Mouse (Mus musculus): ENCODE data around the gene Arl13b. TPM values are rescaled to one million over a fixed set of nuclear protein-coding genes. Genes with fewer than 3 reads are reported as not detected.

The Arl13b gene
- 25.7 and 27.9 TPM in 2 replicates for polyA plus RNA-seq (2015; fragmentation: Nextera tagmentation; extraction: Ambion mirVana)

- Histone ChIP-seq H3K27me3 (no peaks in the 10 kb centered on the region), H3K9me3 (no peaks in the 10 kb centered on the region), H3K36me3 (no peaks in the 10 kb centered on the region), H3K4me1 (peaks cover 14% of the 10 kb centered on the region), H3K4me3 (peak within 1 kb of the TSS; percentile 88), H3K9ac (peak within 1 kb of the TSS; percentile 86), H3K27ac (peak within 1 kb of the TSS; percentile 70; the same call in 1 of the 2 replicates), H3K4me2 (replicated peaks) (peak within 1 kb of the TSS; percentile 91)
- peak; percentile 100 for ATAC-seq (ENCODE audit: low FRiP score, low read depth)
- under 1% methylated on average over 51 of the region's 52 CpGs for WGBS
Measured at GRCm38 (mm10) chr16:62846498-62847312, at the start of gene Arl13b. Arl13b (minus strand) TSS chr16:62847040.

GRCm38 (mm10) chr16:62895824-62896223, 49.0 kb upstream of the Arl13b start:
- Histone ChIP-seq H3K4me3 (no peak overlapping the region), H3K4me1 (no peaks in the 10 kb centered on the region), H3K27me3 (no peaks in the 10 kb centered on the region), H3K36me3 (no peaks in the 10 kb centered on the region), H3K4me2 (replicated peaks) (no peak overlapping the region), H3K9me3 (no peaks in the 10 kb centered on the region), H3K27ac (no peak overlapping the region), H3K9ac (no peak overlapping the region)
- 93% methylated on average over 3 of the region's 3 CpGs for WGBS
- ATAC-seq (ENCODE audit: low FRiP score, low read depth): no peak

GRCm38 (mm10) chr16:62874065-62874464, 27.2 kb upstream of the Arl13b start:
- no peaks in the 10 kb centered on the region for H3K4me1 ChIP-seq
- H3K27me3 ChIP-seq: no peaks in the 10 kb centered on the region
- H3K4me3 ChIP-seq: no peak overlapping the region
- no peak overlapping the region for H3K4me2 ChIP-seq (replicated peaks)
- H3K9ac ChIP-seq: no peak overlapping the region
- no peak for ATAC-seq (ENCODE audit: low FRiP score, low read depth)
- H3K36me3 ChIP-seq: no peaks in the 10 kb centered on the region
- H3K9me3 ChIP-seq: peaks cover 5% of the 10 kb centered on the region; the same call in 1 of the 2 replicates
- H3K27ac ChIP-seq: no peak overlapping the region
- 87% methylated on average over 6 of the region's 6 CpGs for WGBS

DNA sequence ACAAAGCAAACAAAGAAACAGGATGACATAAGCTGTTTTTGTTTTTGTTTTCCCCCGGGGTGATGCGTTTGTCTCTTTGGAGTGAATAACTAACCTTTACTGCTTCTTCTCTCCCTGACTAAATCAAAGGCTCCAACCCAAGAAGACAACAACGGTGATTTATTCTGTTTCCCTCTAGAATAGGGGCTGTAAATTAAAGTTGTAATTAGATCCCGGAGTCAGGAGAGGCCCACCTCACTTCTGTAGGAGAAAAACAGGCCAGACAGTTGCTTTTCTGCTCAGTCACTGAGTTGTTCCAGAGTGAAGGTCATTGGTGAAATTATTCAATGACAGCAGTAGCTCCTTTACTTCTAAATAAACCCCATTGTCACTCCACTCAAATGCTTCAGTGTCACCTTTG, 26.3 kb upstream of the Arl13b start:
- H3K27me3 ChIP-seq: no peaks in the 10 kb centered on the region
- H3K4me3 ChIP-seq: no peak overlapping the region
- no peak overlapping the region for H3K9ac ChIP-seq
- peaks cover 5% of the 10 kb centered on the region; the same call in 1 of the 2 replicates for H3K9me3 ChIP-seq
- no peaks in the 10 kb centered on the region for H3K36me3 ChIP-seq
- no peak for ATAC-seq (ENCODE audit: low FRiP score, low read depth)
- no peak overlapping the region for H3K27ac ChIP-seq
- no peaks in the 10 kb centered on the region for H3K4me1 ChIP-seq
- H3K4me2 ChIP-seq (replicated peaks): no peak overlapping the region
- 5% methylated on average over 4 of the region's 4 CpGs for WGBS

DNA sequence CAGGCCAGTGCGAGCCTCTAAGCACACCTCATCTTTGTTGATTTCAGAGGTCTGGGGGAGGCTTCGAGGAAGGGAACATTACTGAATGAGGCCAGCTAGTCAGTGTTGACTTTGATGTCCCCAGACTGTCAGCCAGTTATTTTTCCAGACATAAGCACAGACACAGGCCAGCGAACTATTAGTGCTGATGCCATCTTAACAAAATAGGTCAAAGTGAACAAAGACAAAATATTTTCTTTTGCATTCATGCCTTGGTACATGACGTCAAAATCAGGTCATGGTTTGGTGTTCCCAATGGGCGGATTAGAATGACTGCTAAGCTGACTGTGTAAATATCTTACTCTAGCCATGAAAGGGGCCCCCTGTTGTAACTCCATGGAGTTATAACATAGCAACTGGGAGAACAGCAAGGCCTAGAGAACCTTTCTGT, 25.9 kb upstream of the Arl13b start:
- no peak for ATAC-seq (ENCODE audit: low FRiP score, low read depth)
- Histone ChIP-seq H3K9ac (no peak overlapping the region), H3K4me1 (no peaks in the 10 kb centered on the region), H3K27me3 (no peaks in the 10 kb centered on the region), H3K27ac (no peak overlapping the region), H3K4me3 (no peak overlapping the region), H3K9me3 (peaks cover 5% of the 10 kb centered on the region; the same call in 1 of the 2 replicates), H3K36me3 (no peaks in the 10 kb centered on the region), H3K4me2 (replicated peaks) (no peak overlapping the region)
- WGBS: 48% methylated on average over 5 of the region's 5 CpGs

DNA sequence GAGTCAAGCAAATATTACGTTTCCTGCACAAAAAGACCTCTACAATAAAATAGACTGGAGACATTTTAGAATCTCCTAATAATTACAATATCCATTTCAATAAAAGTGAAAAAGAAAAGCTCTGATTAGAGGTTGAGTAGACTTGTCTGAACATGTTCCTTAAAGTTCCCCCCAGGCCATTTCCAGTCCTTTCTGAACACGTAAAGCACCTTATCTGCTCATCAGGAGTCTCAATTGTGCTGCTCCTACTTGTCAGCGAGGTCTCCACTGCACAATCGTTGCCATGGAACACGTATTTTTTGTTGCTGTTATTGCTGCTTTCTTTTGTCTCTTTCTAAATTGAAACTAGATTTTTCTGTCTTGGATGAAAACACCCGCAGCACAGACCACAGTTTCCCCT, 14.6 kb upstream of the Arl13b start:
- Histone ChIP-seq H3K4me1 (no peaks in the 10 kb centered on the region), H3K4me3 (no peak overlapping the region), H3K4me2 (replicated peaks) (no peak overlapping the region), H3K36me3 (no peaks in the 10 kb centered on the region), H3K9ac (no peak overlapping the region), H3K9me3 (no peaks in the 10 kb centered on the region), H3K27ac (no peak overlapping the region), H3K27me3 (no peaks in the 10 kb centered on the region)
- 82% methylated on average over 6 of the region's 6 CpGs for WGBS
- no peak for ATAC-seq (ENCODE audit: low FRiP score, low read depth)

DNA sequence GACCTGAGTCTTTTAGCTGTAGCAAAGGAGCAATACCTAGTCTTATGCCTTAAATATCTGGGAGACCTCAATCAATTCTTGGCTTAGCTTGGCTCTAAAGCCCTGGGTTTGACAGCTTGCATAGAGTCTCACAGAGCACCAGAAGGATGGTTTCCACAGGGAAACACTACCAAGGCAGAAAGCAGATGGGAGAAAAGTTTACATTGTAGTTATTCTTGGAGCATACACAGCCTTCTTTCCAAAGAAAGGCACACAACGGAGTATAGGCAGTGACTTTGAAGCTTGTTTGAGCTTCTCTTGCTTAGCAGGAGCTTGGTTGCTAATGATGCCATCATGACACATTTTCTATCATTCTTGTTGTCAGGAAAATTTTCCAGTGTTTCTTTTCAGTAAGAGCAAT, 13.3 kb upstream of the Arl13b start:
- H3K4me2 ChIP-seq (replicated peaks): no peak overlapping the region
- 0 out of 2 replicates have a peak, but pooled peaks cover 4% of the 10 kb centered on the region for H3K4me1 ChIP-seq
- H3K4me3 ChIP-seq: no peak overlapping the region
- ATAC-seq (ENCODE audit: low FRiP score, low read depth): no peak
- H3K27ac ChIP-seq: no peak overlapping the region
- H3K36me3 ChIP-seq: no peaks in the 10 kb centered on the region
- H3K9ac ChIP-seq: no peak overlapping the region
- H3K9me3 ChIP-seq: no peaks in the 10 kb centered on the region
- H3K27me3 ChIP-seq: no peaks in the 10 kb centered on the region
- 84% methylated on average over 1 of the region's 1 CpGs for WGBS

DNA sequence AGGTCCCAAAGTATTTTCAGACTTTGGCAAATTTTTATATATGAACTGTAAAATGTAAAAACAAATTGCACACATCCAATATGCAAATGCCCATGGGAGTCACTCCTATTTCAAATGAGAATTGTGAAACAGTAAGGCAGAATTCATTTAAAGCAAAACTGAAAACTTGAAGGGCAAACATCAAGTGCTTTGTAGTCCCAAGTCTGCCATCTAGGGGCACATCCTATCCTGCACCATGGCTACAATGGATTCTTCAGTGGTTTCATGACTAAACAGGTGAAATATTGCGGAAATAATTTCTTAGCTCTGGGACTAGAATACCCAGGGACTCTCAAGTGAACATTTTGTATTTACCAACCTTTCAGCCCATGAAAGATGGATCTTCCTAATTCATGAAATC, 11.2 kb upstream of the Arl13b start:
- 0 out of 2 replicates have a peak, but pooled peaks cover 4% of the 10 kb centered on the region for H3K4me1 ChIP-seq
- H3K9me3 ChIP-seq: no peaks in the 10 kb centered on the region
- no peak for ATAC-seq (ENCODE audit: low FRiP score, low read depth)
- H3K4me3 ChIP-seq: no peak overlapping the region
- H3K27me3 ChIP-seq: no peaks in the 10 kb centered on the region
- H3K27ac ChIP-seq: no peak overlapping the region
- no peaks in the 10 kb centered on the region for H3K36me3 ChIP-seq
- no peak overlapping the region for H3K9ac ChIP-seq
- WGBS: 88% methylated on average over 1 of the region's 1 CpGs
- no peak overlapping the region for H3K4me2 ChIP-seq (replicated peaks)

GRCm38 (mm10) chr16:62857498-62857897, 10.7 kb upstream of the Arl13b start:
- Histone ChIP-seq H3K9ac (no peak overlapping the region), H3K27ac (no peak overlapping the region), H3K4me2 (replicated peaks) (no peak overlapping the region), H3K27me3 (no peaks in the 10 kb centered on the region), H3K4me3 (no peak overlapping the region), H3K9me3 (no peaks in the 10 kb centered on the region), H3K4me1 (0 out of 2 replicates have a peak, but pooled peaks cover 4% of the 10 kb centered on the region), H3K36me3 (no peaks in the 10 kb centered on the region)
- WGBS: 91% methylated on average over 2 of the region's 2 CpGs
- no peak for ATAC-seq (ENCODE audit: low FRiP score, low read depth)

DNA sequence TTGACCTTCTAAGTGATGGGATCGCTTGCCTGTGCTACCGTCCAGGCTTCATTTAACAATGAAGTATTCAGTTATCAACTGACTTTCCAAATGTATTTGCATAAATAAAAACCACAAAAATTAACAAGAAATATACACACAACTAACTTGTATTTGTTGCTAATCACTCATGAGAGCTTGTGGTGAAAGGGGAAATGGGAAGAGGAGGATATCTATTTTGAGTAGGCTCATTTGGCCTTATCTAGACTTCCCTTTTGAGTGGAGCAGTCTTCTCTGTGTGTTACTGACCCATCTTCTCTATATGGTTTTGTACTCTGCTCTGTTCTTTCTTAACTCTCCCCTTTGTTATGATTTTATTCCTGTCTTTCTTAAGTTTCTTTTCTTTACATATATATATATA, 9.4 kb upstream of the Arl13b start:
- WGBS: 96% methylated on average over 2 of the region's 2 CpGs

GRCm38 (mm10) chr16:62855385-62855784, 8.5 kb upstream of the Arl13b start:
- Histone ChIP-seq H3K9ac (no peak overlapping the region), H3K4me1 (0 out of 2 replicates have a peak, but pooled peaks cover 4% of the 10 kb centered on the region), H3K27me3 (no peaks in the 10 kb centered on the region), H3K27ac (no peak overlapping the region), H3K36me3 (no peaks in the 10 kb centered on the region), H3K4me3 (no peak overlapping the region), H3K4me2 (replicated peaks) (peak overlapping the region; percentile 17; the same call in 1 of the 2 replicates), H3K9me3 (no peaks in the 10 kb centered on the region)
- 79% methylated on average over 6 of the region's 6 CpGs for WGBS
- no peak for ATAC-seq (ENCODE audit: low FRiP score, low read depth)

More for the DNA sequence above, 9.4 kb upstream of the Arl13b start:
- ATAC-seq (ENCODE audit: low FRiP score, low read depth): no peak
- Histone ChIP-seq H3K4me2 (replicated peaks) (no peak overlapping the region), H3K27ac (no peak overlapping the region), H3K4me3 (no peak overlapping the region), H3K9ac (no peak overlapping the region), H3K9me3 (no peaks in the 10 kb centered on the region), H3K27me3 (no peaks in the 10 kb centered on the region), H3K36me3 (no peaks in the 10 kb centered on the region), H3K4me1 (0 out of 2 replicates have a peak, but pooled peaks cover 4% of the 10 kb centered on the region)

- peak within 1 kb of the TSS; percentile 65 for H3K4me3 ChIP-seq
- H3K4me1 ChIP-seq: 0 out of 2 replicates have a peak, but pooled peaks cover 4% of the 10 kb centered on the region
- peak within 1 kb of the TSS; percentile 80 for H3K4me2 ChIP-seq (replicated peaks)
- WGBS: 5% methylated on average over 29 of the region's 42 CpGs
- no peaks in the 10 kb centered on the region for H3K27me3 ChIP-seq
- H3K36me3 ChIP-seq: no peaks in the 10 kb centered on the region
- no peaks in the 10 kb centered on the region for H3K9me3 ChIP-seq
- peak within 1 kb of the TSS; percentile 83 for H3K9ac ChIP-seq
- ATAC-seq (ENCODE audit: low FRiP score, low read depth): peak; percentile 94
- 0 out of 2 replicates have a peak within 1 kb of the TSS, but pooled peaks have one; percentile 28 for H3K27ac ChIP-seq
Measured at GRCm38 (mm10) chr16:62854191-62855068, 7.6 kb upstream of the Arl13b start, which contains the start of gene Pros1. Pros1 (plus strand) TSS chr16:62854307.
